Mouse (Mus musculus) limb, embryonic 14.5 days (tissue): ENCODE data around the gene Duxf3. TPM values are rescaled to one million over a fixed set of nuclear protein-coding genes. Genes with fewer than 3 reads are reported as not detected.

Experiments
- ATAC-seq: fragments of 200-750 bp; cut with Nextera tagmentation; 2 replicates; pipeline ENCODE4 v1.8.0; 2017; ENCODE audit warnings: low read depth, moderate number of reproducible peaks, moderate TSS enrichment; ENCODE audit not compliant: low FRiP score
- DNase-seq: peaks from one replicate; pipeline ENCODE4 v3.0.0-alpha.2; 2015; ENCODE audit warnings: low spot score
- H3K27ac ChIP-seq: fragments of 300-500 bp; sonication (generic); replicated peaks from 2 replicates; pipeline ENCODE4 v1.5.1; 2014; ENCODE audit warnings: low read depth, mild to moderate bottlenecking, low read length, moderate library complexity, mixed read lengths
- H3K27me3 ChIP-seq: fragments of 300-500 bp; sonication (generic); 2 replicates; pipeline ENCODE4 v1.6.1; 2014; ENCODE audit warnings: low read length, mixed read lengths; ENCODE audit not compliant: control insufficient read depth, insufficient read depth
- H3K36me3 ChIP-seq: fragments of 300-500 bp; sonication (generic); 2 replicates; pipeline ENCODE4 v1.6.1; 2014; ENCODE audit warnings: mild to moderate bottlenecking, low read length, moderate library complexity, mixed read lengths; ENCODE audit not compliant: control insufficient read depth, insufficient read depth
- H3K4me1 ChIP-seq: fragments of 300-500 bp; sonication (generic); 2 replicates; pipeline ENCODE4 v1.6.1; 2014; ENCODE audit warnings: antibody characterized with exemption, low read length, mixed read lengths; ENCODE audit not compliant: control insufficient read depth, insufficient read depth
- H3K4me2 ChIP-seq: fragments of 300-500 bp; sonication (generic); replicated peaks from 2 replicates; pipeline ENCODE4 v1.6.1; 2014; ENCODE audit warnings: low read depth, mild to moderate bottlenecking, low read length, moderate library complexity; ENCODE audit not compliant: severe bottlenecking
- H3K4me3 ChIP-seq: fragments of 300-500 bp; sonication (generic); replicated peaks from 2 replicates; pipeline ENCODE4 v1.5.1; 2014; ENCODE audit warnings: low read length
- H3K9ac ChIP-seq: fragments of 300-500 bp; sonication (generic); 2 replicates; pipeline ENCODE4 v1.6.1; 2014; ENCODE audit warnings: mild to moderate bottlenecking, low read depth, low read length, moderate library complexity; ENCODE audit not compliant: severe bottlenecking
- H3K9me3 ChIP-seq: fragments of 300-500 bp; sonication (generic); 2 replicates; pipeline ENCODE4 v1.6.1; 2016; ENCODE audit warnings: low read length; ENCODE audit not compliant: control insufficient read depth
- POLR2A ChIP-seq: fragments of 200-500 bp; IDR thresholded peaks from 2 replicates; pipeline ENCODE4 v1.8.0; 2012; ENCODE audit warnings: inconsistent platforms, mild to moderate bottlenecking, moderate library complexity, borderline replicate concordance; ENCODE audit not compliant: insufficient read depth, insufficient read length; ENCODE audit errors: extremely low read depth
- WGBS: fragments of 180-500 bp; shearing (Covaris S2); extraction: QIAGEN DNeasy Blood & Tissue Kit; methylation state at CpG from one replicate; pipeline ENCODE4 v1.1.7; 2014; 5-methylcytosine and 5-hydroxymethylcytosine counted together
- polyA plus RNA-seq, 2 experiments: library from polyadenylated mRNA; depleted of rRNA in 1 of 2; stranded (reverse) in 1 of 2; unstranded in 1 of 2; fragments of >200 nt; fragmentation: Nextera tagmentation in 1 of 2; extraction: Ambion mirVana in 1 of 2; gene quantifications; 2 replicates each; pipeline versions ENCODE4 v1.2.1 to v1.2.3; 2012 to 2014

Duxf3 gene
- polyA plus RNA-seq, 2 experiments = not detected

GRCm38 (mm10) chr10:58206639-58207404 is 25.7 kb downstream of the Duxf3 start:
- Histone ChIP-seq H3K27ac (no peak overlapping the region), H3K27me3 (no peaks in the 10 kb centered on the region), H3K9me3 (0 out of 2 replicates have a peak, but pooled peaks cover 3% of the 10 kb centered on the region), H3K9ac (no peak overlapping the region), H3K36me3 (no peaks in the 10 kb centered on the region), H3K4me3 (no peak overlapping the region), H3K4me2 (no peak overlapping the region), H3K4me1 (no peaks in the 10 kb centered on the region)
- no peak for TF ChIP-seq POLR2A
- ATAC-seq (no peak), DNase-seq (no peak)
- WGBS = 86% methylated on average over 4 of the region's 4 CpGs

- Histone ChIP-seq H3K4me3 (no peak overlapping the region), H3K36me3 (no peaks in the 10 kb centered on the region), H3K4me2 (no peak overlapping the region), H3K9me3 (0 out of 2 replicates have a peak, but pooled peaks cover 3% of the 10 kb centered on the region), H3K27ac (no peak overlapping the region), H3K27me3 (no peaks in the 10 kb centered on the region), H3K4me1 (no peaks in the 10 kb centered on the region), H3K9ac (no peak overlapping the region)
- WGBS = 55% methylated on average over 1 of the region's 1 CpGs
- DNase-seq (no peak), ATAC-seq (no peak)
- no peak for TF ChIP-seq POLR2A
These were observed 26.5 kb downstream of the Duxf3 start for GRCm38 (mm10) chr10:58205986-58206385.

Other genes with a start within 250 kb of the Duxf3 start
- gene AW822073, start 7.7 kb downstream of the Duxf3 start, polyA plus RNA-seq (2012; rRNA removed) = not detected in 2 replicates
- gene AW822073, start 7.7 kb downstream of the Duxf3 start, polyA plus RNA-seq (2014; fragmentation: Nextera tagmentation; extraction: Ambion mirVana) = not detected in 2 replicates
- gene Gm4981, start 4.0 kb upstream of the Duxf3 start, polyA plus RNA-seq (2012; rRNA removed) = not detected in 2 replicates
- gene Gm4981, start 4.0 kb upstream of the Duxf3 start, polyA plus RNA-seq (2014; fragmentation: Nextera tagmentation; extraction: Ambion mirVana) = not detected in 2 replicates
- gene Gcc2, start 22.8 kb upstream of the Duxf3 start, polyA plus RNA-seq (2012; rRNA removed) = 24.9 and 29.3 TPM in 2 replicates
- gene Gcc2, start 22.8 kb upstream of the Duxf3 start, polyA plus RNA-seq (2014; fragmentation: Nextera tagmentation; extraction: Ambion mirVana) = 42.5 and 51.0 TPM in 2 replicates
- 37.3 and 39.9 TPM in 2 replicates for gene Lims1, start 90.8 kb upstream of the Duxf3 start, polyA plus RNA-seq (2012; rRNA removed)
- 109 and 111 TPM in 2 replicates for gene Lims1, start 90.8 kb upstream of the Duxf3 start, polyA plus RNA-seq (2014; fragmentation: Nextera tagmentation; extraction: Ambion mirVana)
- gene Ranbp2, start 214.2 kb upstream of the Duxf3 start, polyA plus RNA-seq (2012; rRNA removed) = 11.1 and 15.3 TPM in 2 replicates
- 27.0 and 28.5 TPM in 2 replicates for gene Ranbp2, start 214.2 kb upstream of the Duxf3 start, polyA plus RNA-seq (2014; fragmentation: Nextera tagmentation; extraction: Ambion mirVana)